Mouse (Mus musculus): ENCODE data around the gene H2-Eb1. TPM values are rescaled to one million over a fixed set of nuclear protein-coding genes. Genes with fewer than 3 reads are reported as not detected.

The H2-Eb1 gene
- polyA plus RNA-seq, 1 experiment: 93.0 TPM

DNA sequence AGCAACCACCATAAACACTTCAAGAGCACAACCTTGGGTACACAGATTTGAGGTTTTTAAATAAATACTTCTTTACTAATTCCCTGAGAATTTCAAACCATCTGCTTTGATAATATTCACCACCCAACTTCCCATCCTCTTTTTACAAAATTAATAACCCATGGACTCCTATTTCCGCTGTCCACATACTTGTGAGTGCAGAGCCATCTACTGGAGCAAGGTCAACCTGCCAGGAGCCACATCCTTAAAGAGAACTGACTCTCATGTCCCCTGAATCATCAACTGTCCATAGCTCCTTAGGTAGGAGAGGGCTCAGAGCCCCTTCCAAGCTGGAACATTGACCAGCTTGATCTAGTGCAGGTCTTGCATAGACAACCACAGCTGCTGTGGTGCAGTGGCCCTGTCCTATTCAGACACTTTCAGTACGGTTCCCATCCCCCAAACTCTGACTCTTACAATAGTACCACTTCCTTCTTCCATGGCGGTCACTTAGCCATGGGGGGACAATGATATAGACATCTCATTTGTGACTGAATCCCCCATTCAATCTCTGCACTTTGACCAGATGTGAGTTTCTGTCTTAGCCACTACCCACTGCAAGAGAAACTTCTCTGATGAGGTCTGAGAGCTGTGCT lies 58.1 kb downstream of the H2-Eb1 start:
- no peaks in the 10 kb centered on the region for H3K4me1 ChIP-seq (ENCODE audit: control insufficient read depth, insufficient read depth, insufficient read length, low read length)
- H3K4me3 ChIP-seq (ENCODE audit: insufficient read depth, low read depth, low read length): no peak overlapping the region
- peak overlapping the region; percentile 52; the same call in 1 of the 2 replicates for H3K27ac ChIP-seq (replicated peaks; ENCODE audit: low read depth, low read length)

GRCm38 (mm10) chr17:34365031-34365430 lies 59.4 kb downstream of the H2-Eb1 start:
- H3K27ac ChIP-seq (replicated peaks; ENCODE audit: low read depth, low read length): peak overlapping the region; percentile 14
- no peak overlapping the region for H3K4me3 ChIP-seq (ENCODE audit: insufficient read depth, low read depth, low read length)
- no peaks in the 10 kb centered on the region for H3K4me1 ChIP-seq (ENCODE audit: control insufficient read depth, insufficient read depth, insufficient read length, low read length)

Other genes with a start within 250 kb of the H2-Eb1 start
- not detected in 2 replicates for gene H2-Oa, start 213.5 kb upstream of the H2-Eb1 start, polyA plus RNA-seq (2012; ENCODE audit: insufficient read depth, insufficient read length, missing spikeins)
- gene H2-DMa, start 186.3 kb upstream of the H2-Eb1 start, polyA plus RNA-seq (2012; ENCODE audit: insufficient read depth, insufficient read length, missing spikeins): 6.9 and 10.5 TPM in 2 replicates
- gene Brd2, start 183.2 kb upstream of the H2-Eb1 start, polyA plus RNA-seq (2012; ENCODE audit: insufficient read depth, insufficient read length, missing spikeins): 82.7 and 86.3 TPM in 2 replicates
- gene H2-DMb2, start 162.6 kb upstream of the H2-Eb1 start, polyA plus RNA-seq (2012; ENCODE audit: insufficient read depth, insufficient read length, missing spikeins): not detected in 2 replicates
- gene H2-DMb1, start 152.8 kb upstream of the H2-Eb1 start, polyA plus RNA-seq (2012; ENCODE audit: insufficient read depth, insufficient read length, missing spikeins): 11.1 and 14.7 TPM in 2 replicates
- gene Tap1, start 118.3 kb upstream of the H2-Eb1 start, polyA plus RNA-seq (2012; ENCODE audit: insufficient read depth, insufficient read length, missing spikeins): 5.5 and 6.9 TPM in 2 replicates
- 17.4 and 34.6 TPM in 2 replicates for gene Psmb9, start 118.1 kb upstream of the H2-Eb1 start, polyA plus RNA-seq (2012; ENCODE audit: insufficient read depth, insufficient read length, missing spikeins)
- 20.2 and 21.9 TPM in 2 replicates for gene Psmb8, start 108.1 kb upstream of the H2-Eb1 start, polyA plus RNA-seq (2012; ENCODE audit: insufficient read depth, insufficient read length, missing spikeins)
- 23.5 and 27.7 TPM in 2 replicates for gene Tap2, start 102.3 kb upstream of the H2-Eb1 start, polyA plus RNA-seq (2012; ENCODE audit: insufficient read depth, insufficient read length, missing spikeins)
- 0.55 and 2.1 TPM in 2 replicates for gene H2-Ob, start 67.0 kb upstream of the H2-Eb1 start, polyA plus RNA-seq (2012; ENCODE audit: insufficient read depth, insufficient read length, missing spikeins)
- 71.7 and 90.6 TPM in 2 replicates for gene H2-Ab1, start 48.2 kb upstream of the H2-Eb1 start, polyA plus RNA-seq (2012; ENCODE audit: insufficient read depth, insufficient read length, missing spikeins)
- gene H2-Aa, start 18.0 kb upstream of the H2-Eb1 start, polyA plus RNA-seq (2012; ENCODE audit: insufficient read depth, insufficient read length, missing spikeins): 181 and 183 TPM in 2 replicates
- gene H2-Eb2, start 19.8 kb downstream of the H2-Eb1 start, polyA plus RNA-seq (2012; ENCODE audit: insufficient read depth, insufficient read length, missing spikeins): not detected in 2 replicates
- gene Btnl2, start 49.0 kb downstream of the H2-Eb1 start, polyA plus RNA-seq (2012; ENCODE audit: insufficient read depth, insufficient read length, missing spikeins): 0.67 TPM in 1 of 2 replicates, not detected in the other
- not detected in 2 replicates for gene Btnl1, start 71.3 kb downstream of the H2-Eb1 start, polyA plus RNA-seq (2012; ENCODE audit: insufficient read depth, insufficient read length, missing spikeins)
- gene BC051142, start 93.0 kb downstream of the H2-Eb1 start, polyA plus RNA-seq (2012; ENCODE audit: insufficient read depth, insufficient read length, missing spikeins): not detected in 2 replicates
- gene Btnl4, start 171.5 kb downstream of the H2-Eb1 start, polyA plus RNA-seq (2012; ENCODE audit: insufficient read depth, insufficient read length, missing spikeins): not detected in 2 replicates
- not detected in 2 replicates for gene Btnl6, start 211.5 kb downstream of the H2-Eb1 start, polyA plus RNA-seq (2012; ENCODE audit: insufficient read depth, insufficient read length, missing spikeins)

Measured in brown adipose tissue, adult 24 weeks (tissue).